Mouse (Mus musculus) mouse embryonic stem cell (cell line): ENCODE results near the gene Exoc4.

Source experiments
- in situ Hi-C, 2 experiments: fragments of 300-500 bp; cut with MboI; formaldehyde crosslinking; loops; 1 replicate in 1 of 2; 3 replicates in 1 of 2; pipeline ENCODE4 v1.14.3; 2019 to 2020; ENCODE audit warnings: low sequenced_read_pairs in 2 of 2, low pct_unique_long_range_greater_than_20kb in 1 of 2, mixed read lengths in 1 of 2; ENCODE audit not compliant: unreplicated experiment in 1 of 2

Exoc4 gene

GRCm38 (mm10) chr6:33712540-33713118 lies 463.7 kb downstream of the Exoc4 start:
- in situ Hi-C loops: no loop called here

- in situ Hi-C loops: no loop called here
These were observed 467.5 kb downstream of the Exoc4 start for GRCm38 (mm10) chr6:33716254-33716965.

GRCm38 (mm10) chr6:33721166-33721565 lies 472.3 kb downstream of the Exoc4 start:
- in situ Hi-C loops: no loop called here

GRCm38 (mm10) chr6:33722811-33723210 lies 473.9 kb downstream of the Exoc4 start:
- in situ Hi-C loops: no loop called here

GRCm38 (mm10) chr6:33724596-33724995 lies 475.7 kb downstream of the Exoc4 start:
- in situ Hi-C loops: no loop called here

GRCm38 (mm10) chr6:33727271-33727670 lies 478.4 kb downstream of the Exoc4 start:
- in situ Hi-C loops: no loop called here

- in situ Hi-C loops: no loop called here
These were observed 483.3 kb downstream of the Exoc4 start for GRCm38 (mm10) chr6:33732214-33732613.

GRCm38 (mm10) chr6:33733602-33734001 lies 484.7 kb downstream of the Exoc4 start:
- in situ Hi-C loops: no loop called here

GRCm38 (mm10) chr6:33734032-33734431 lies 485.1 kb downstream of the Exoc4 start:
- in situ Hi-C loops: no loop called here

- in situ Hi-C loops: no loop called here
These were observed 490.0 kb downstream of the Exoc4 start for GRCm38 (mm10) chr6:33738857-33739291.

- in situ Hi-C loops: no loop called here
These were observed 490.4 kb downstream of the Exoc4 start for GRCm38 (mm10) chr6:33739304-33739703.

GRCm38 (mm10) chr6:33755976-33756375 lies 507.1 kb downstream of the Exoc4 start:
- in situ Hi-C loops: no loop called here

- in situ Hi-C loops: no loop called here
These were observed 512.7 kb downstream of the Exoc4 start for GRCm38 (mm10) chr6:33761557-33761956.

- in situ Hi-C loops: no loop called here
These were observed 514.4 kb downstream of the Exoc4 start for GRCm38 (mm10) chr6:33763245-33763644.

- in situ Hi-C loops: no loop called here
These were observed 515.1 kb downstream of the Exoc4 start for GRCm38 (mm10) chr6:33763970-33764369.

- in situ Hi-C loops: no loop called here
These were observed 520.4 kb downstream of the Exoc4 start for GRCm38 (mm10) chr6:33769251-33769650.

- in situ Hi-C loops: no loop called here
These were observed 521.1 kb downstream of the Exoc4 start for GRCm38 (mm10) chr6:33770021-33770420.

GRCm38 (mm10) chr6:33772551-33773315 lies 523.8 kb downstream of the Exoc4 start:
- in situ Hi-C loops: no loop called here

- in situ Hi-C loops: no loop called here
These were observed 543.7 kb downstream of the Exoc4 start for GRCm38 (mm10) chr6:33792604-33793003.
